Mouse (Mus musculus) embryonic facial prominence, embryonic 10.5 days (tissue): ENCODE results near the gene Rcl1. TPM values are rescaled to one million over a fixed set of nuclear protein-coding genes. Genes with fewer than 3 reads are reported as not detected.

Experiments
- DNase-seq: peaks from one replicate; pipeline ENCODE4 v3.0.0-alpha.2; 2017; ENCODE audit warnings: low spot score
- H3K27ac ChIP-seq: fragments of 300-500 bp; sonication (generic); replicated peaks from 2 replicates; pipeline ENCODE4 v1.5.1; 2016; ENCODE audit warnings: mild to moderate bottlenecking
- H3K27me3 ChIP-seq: fragments of 300-500 bp; sonication (generic); replicated peaks from 2 replicates; pipeline ENCODE4 v1.6.1; 2016; ENCODE audit warnings: low read depth, mild to moderate bottlenecking; ENCODE audit not compliant: poor library complexity, severe bottlenecking
- H3K36me3 ChIP-seq: fragments of 300-500 bp; sonication (generic); replicated peaks from 2 replicates; pipeline ENCODE4 v1.6.1; 2016; ENCODE audit warnings: mild to moderate bottlenecking, moderate library complexity
- H3K4me1 ChIP-seq: fragments of 300-500 bp; sonication (generic); 2 replicates; pipeline ENCODE4 v1.6.1; 2016
- H3K4me3 ChIP-seq: fragments of 300-500 bp; sonication (generic); 2 replicates; pipeline ENCODE4 v1.5.1; 2016; ENCODE audit warnings: mild to moderate bottlenecking, moderate library complexity
- H3K9me3 ChIP-seq: fragments of 300-500 bp; sonication (generic); 2 replicates; pipeline ENCODE4 v1.6.1; 2016; ENCODE audit warnings: mild to moderate bottlenecking
- whole genome bisulfite sequencing: fragments of 180-500 bp; shearing (Covaris S2); methylation state at CpG from one replicate; pipeline ENCODE4 v1.1.7; 2016; 5-methylcytosine and 5-hydroxymethylcytosine counted together
- polyA plus RNA-seq: library from polyadenylated mRNA; unstranded; fragments of >200 nt; fragmentation: Nextera tagmentation; extraction: Ambion mirVana; gene quantifications from 2 replicates; pipeline ENCODE4 v1.2.1, GENCODE M21; 2016

The Rcl1 gene
- polyA plus RNA-seq, 1 experiment from 2014 or later, result 89.9 TPM

GRCm38 (mm10) chr19:29138546-29139270, 37.5 kb downstream of the Rcl1 start:
- Histone ChIP-seq H3K4me1 (no peaks in the 10 kb centered on the region), H3K27me3 (no peaks in the 10 kb centered on the region), H3K4me3 (no peak overlapping the region), H3K27ac (no peak overlapping the region), H3K9me3 (no peaks in the 10 kb centered on the region), H3K36me3 (peaks cover 81% of the 10 kb centered on the region)
- 91% methylated on average over 10 of the region's 10 CpGs for WGBS
- no peak for DNase-seq

GRCm38 (mm10) chr19:29139699-29140456, 38.7 kb downstream of the Rcl1 start:
- DNase-seq, result no peak
- WGBS, result 84% methylated on average over 10 of the region's 10 CpGs
- Histone ChIP-seq H3K27ac (no peak overlapping the region), H3K9me3 (no peaks in the 10 kb centered on the region), H3K27me3 (no peaks in the 10 kb centered on the region), H3K4me3 (no peak overlapping the region), H3K4me1 (no peaks in the 10 kb centered on the region), H3K36me3 (peaks cover 81% of the 10 kb centered on the region)

GRCm38 (mm10) chr19:29140933-29141332, 39.8 kb downstream of the Rcl1 start:
- 96% methylated on average over 16 of the region's 16 CpGs for WGBS
- Histone ChIP-seq H3K9me3 (no peaks in the 10 kb centered on the region), H3K4me1 (no peaks in the 10 kb centered on the region), H3K36me3 (peaks cover 82% of the 10 kb centered on the region), H3K4me3 (no peak overlapping the region), H3K27ac (no peak overlapping the region), H3K27me3 (no peaks in the 10 kb centered on the region)
- no peak for DNase-seq

- Histone ChIP-seq H3K4me1 (no peaks in the 10 kb centered on the region), H3K36me3 (peaks cover 76% of the 10 kb centered on the region), H3K27me3 (no peaks in the 10 kb centered on the region), H3K4me3 (no peak overlapping the region), H3K9me3 (no peaks in the 10 kb centered on the region), H3K27ac (no peak overlapping the region)
- WGBS, result 86% methylated on average over 6 of the region's 6 CpGs
- no peak for DNase-seq
Observed at GRCm38 (mm10) chr19:29142307-29142706, 41.1 kb downstream of the Rcl1 start.

GRCm38 (mm10) chr19:29145421-29145820, 44.2 kb downstream of the Rcl1 start:
- 90% methylated on average over 6 of the region's 6 CpGs for WGBS
- no peak for DNase-seq
- Histone ChIP-seq H3K27me3 (no peaks in the 10 kb centered on the region), H3K4me1 (peaks cover 14% of the 10 kb centered on the region), H3K36me3 (peaks cover 50% of the 10 kb centered on the region), H3K27ac (no peak overlapping the region), H3K4me3 (no peak overlapping the region), H3K9me3 (no peaks in the 10 kb centered on the region)

- no peaks in the 10 kb centered on the region for H3K9me3 ChIP-seq
- H3K4me1 ChIP-seq, result peaks cover 14% of the 10 kb centered on the region
- no peaks in the 10 kb centered on the region for H3K27me3 ChIP-seq
- no peak overlapping the region for H3K27ac ChIP-seq
- no peak overlapping the region for H3K4me3 ChIP-seq
- peaks cover 47% of the 10 kb centered on the region for H3K36me3 ChIP-seq
- no peak for DNase-seq
- 87% methylated on average over 9 of the region's 9 CpGs for WGBS
Observed at GRCm38 (mm10) chr19:29146820-29147219, 45.6 kb downstream of the Rcl1 start.

GRCm38 (mm10) chr19:29149583-29149982, 48.4 kb downstream of the Rcl1 start:
- no peak overlapping the region for H3K27ac ChIP-seq
- 69% methylated on average over 6 of the region's 6 CpGs for WGBS

GRCm38 (mm10) chr19:29150038-29150437, 48.9 kb downstream of the Rcl1 start:
- Histone ChIP-seq H3K27ac (no peak overlapping the region), H3K36me3 (peaks cover 14% of the 10 kb centered on the region), H3K9me3 (no peaks in the 10 kb centered on the region), H3K27me3 (no peaks in the 10 kb centered on the region), H3K4me3 (no peak overlapping the region), H3K4me1 (peaks cover 14% of the 10 kb centered on the region)
- 61% methylated on average over 6 of the region's 6 CpGs for WGBS
- DNase-seq, result no peak

More at GRCm38 (mm10) chr19:29149583-29149982, 48.4 kb downstream of the Rcl1 start:
- Histone ChIP-seq H3K4me3 (no peak overlapping the region), H3K27me3 (no peaks in the 10 kb centered on the region), H3K9me3 (no peaks in the 10 kb centered on the region), H3K36me3 (peaks cover 19% of the 10 kb centered on the region), H3K4me1 (peaks cover 14% of the 10 kb centered on the region)
- DNase-seq, result no peak

- no peak overlapping the region for H3K4me3 ChIP-seq
- 77% methylated on average over 2 of the region's 2 CpGs for WGBS
- no peaks in the 10 kb centered on the region for H3K27me3 ChIP-seq
- H3K36me3 ChIP-seq, result 0 out of 2 replicates have a peak, but pooled peaks cover under 1% of the 10 kb centered on the region
- H3K27ac ChIP-seq, result no peak overlapping the region
- DNase-seq, result no peak
- H3K4me1 ChIP-seq, result peaks cover 14% of the 10 kb centered on the region
- H3K9me3 ChIP-seq, result no peaks in the 10 kb centered on the region
Observed at GRCm38 (mm10) chr19:29151443-29151842, 50.3 kb downstream of the Rcl1 start.

GRCm38 (mm10) chr19:29155552-29155951, 54.4 kb downstream of the Rcl1 start:
- no peaks in the 10 kb centered on the region for H3K36me3 ChIP-seq
- no peaks in the 10 kb centered on the region for H3K27me3 ChIP-seq
- no peaks in the 10 kb centered on the region for H3K4me1 ChIP-seq
- no peaks in the 10 kb centered on the region for H3K9me3 ChIP-seq
- no peak overlapping the region for H3K27ac ChIP-seq
- no peak overlapping the region for H3K4me3 ChIP-seq
- DNase-seq, result no peak
- WGBS, result 80% methylated on average over 3 of the region's 3 CpGs

GRCm38 (mm10) chr19:29156417-29156816, 55.2 kb downstream of the Rcl1 start:
- 58% methylated on average over 3 of the region's 3 CpGs for WGBS
- H3K4me1 ChIP-seq, result no peaks in the 10 kb centered on the region
- no peak for DNase-seq
- H3K36me3 ChIP-seq, result no peaks in the 10 kb centered on the region
- H3K9me3 ChIP-seq, result no peaks in the 10 kb centered on the region
- no peak overlapping the region for H3K27ac ChIP-seq
- H3K4me3 ChIP-seq, result no peak overlapping the region
- H3K27me3 ChIP-seq, result no peaks in the 10 kb centered on the region

GRCm38 (mm10) chr19:29157678-29158466, 56.7 kb downstream of the Rcl1 start:
- no peaks in the 10 kb centered on the region for H3K36me3 ChIP-seq
- H3K4me1 ChIP-seq, result no peaks in the 10 kb centered on the region
- no peak overlapping the region for H3K27ac ChIP-seq
- DNase-seq, result no peak
- H3K4me3 ChIP-seq, result no peak overlapping the region
- H3K27me3 ChIP-seq, result no peaks in the 10 kb centered on the region
- 94% methylated on average over 5 of the region's 5 CpGs for WGBS
- H3K9me3 ChIP-seq, result no peaks in the 10 kb centered on the region
